Mouse (Mus musculus) gastrocnemius, adult 18-20 months (tissue): ENCODE measurements around the gene Fzd4. TPM values are rescaled to one million over a fixed set of nuclear protein-coding genes. Genes with fewer than 3 reads are reported as not detected.

ENCODE experiments used
- DNase-seq: peaks from one replicate; pipeline ENCODE4 v3.0.0; 2021; ENCODE audit warnings: low spot score
- total RNA-seq, 2 experiments: library from RNA; stranded (reverse); gene quantifications; 2 replicates each; pipeline ENCODE4 v1.2.3; 2021

Gene Fzd4
- total RNA-seq, 2 experiments from 2014 or later: 19.9 to 33.3 TPM

GRCm38 (mm10) chr7:89425803-89426725, 21.9 kb downstream of the Fzd4 start:
- no peak for DNase-seq

GRCm38 (mm10) chr7:89427101-89427500, 22.9 kb downstream of the Fzd4 start:
- DNase-seq: no peak

- DNase-seq: no peak
These were observed 24.6 kb downstream of the Fzd4 start for GRCm38 (mm10) chr7:89428804-89429203.

- no peak for DNase-seq
These were observed 25.2 kb downstream of the Fzd4 start for GRCm38 (mm10) chr7:89429326-89429725.

GRCm38 (mm10) chr7:89431185-89431584, 27.0 kb downstream of the Fzd4 start:
- DNase-seq: no peak

- no peak for DNase-seq
These were observed 29.2 kb downstream of the Fzd4 start for GRCm38 (mm10) chr7:89433193-89433892.

GRCm38 (mm10) chr7:89433893-89434616, 29.9 kb downstream of the Fzd4 start:
- DNase-seq: no peak

- DNase-seq: no peak
These were observed 32.2 kb downstream of the Fzd4 start for GRCm38 (mm10) chr7:89436404-89436803.

GRCm38 (mm10) chr7:89437589-89437988, 33.4 kb downstream of the Fzd4 start:
- DNase-seq: peak; percentile 60

- no peak for DNase-seq
These were observed 37.1 kb downstream of the Fzd4 start for GRCm38 (mm10) chr7:89441291-89441690.

- no peak for DNase-seq
These were observed 38.1 kb downstream of the Fzd4 start for GRCm38 (mm10) chr7:89442242-89442641.

- DNase-seq: no peak
These were observed 41.0 kb downstream of the Fzd4 start for GRCm38 (mm10) chr7:89445137-89445536.

- DNase-seq: no peak
These were observed 46.2 kb downstream of the Fzd4 start for GRCm38 (mm10) chr7:89450312-89450711.

- no peak for DNase-seq
These were observed 52.4 kb downstream of the Fzd4 start for GRCm38 (mm10) chr7:89456380-89457076.

GRCm38 (mm10) chr7:89459691-89460090, 55.5 kb downstream of the Fzd4 start:
- no peak for DNase-seq

GRCm38 (mm10) chr7:89460911-89461310, 56.8 kb downstream of the Fzd4 start:
- no peak for DNase-seq

GRCm38 (mm10) chr7:89461351-89461750, 57.2 kb downstream of the Fzd4 start:
- no peak for DNase-seq
